Mouse (Mus musculus) kidney, adult 8-10 months (tissue): ENCODE data around the gene Mt3.
A peak's percentile ranks its signal among the peaks of the same experiment; 100 is the strongest.

Experiments used
- DNase-seq, 2 experiments: peaks; one replicate each; pipeline ENCODE4 v3.0.0; 2022

Mt3 gene

DNA sequence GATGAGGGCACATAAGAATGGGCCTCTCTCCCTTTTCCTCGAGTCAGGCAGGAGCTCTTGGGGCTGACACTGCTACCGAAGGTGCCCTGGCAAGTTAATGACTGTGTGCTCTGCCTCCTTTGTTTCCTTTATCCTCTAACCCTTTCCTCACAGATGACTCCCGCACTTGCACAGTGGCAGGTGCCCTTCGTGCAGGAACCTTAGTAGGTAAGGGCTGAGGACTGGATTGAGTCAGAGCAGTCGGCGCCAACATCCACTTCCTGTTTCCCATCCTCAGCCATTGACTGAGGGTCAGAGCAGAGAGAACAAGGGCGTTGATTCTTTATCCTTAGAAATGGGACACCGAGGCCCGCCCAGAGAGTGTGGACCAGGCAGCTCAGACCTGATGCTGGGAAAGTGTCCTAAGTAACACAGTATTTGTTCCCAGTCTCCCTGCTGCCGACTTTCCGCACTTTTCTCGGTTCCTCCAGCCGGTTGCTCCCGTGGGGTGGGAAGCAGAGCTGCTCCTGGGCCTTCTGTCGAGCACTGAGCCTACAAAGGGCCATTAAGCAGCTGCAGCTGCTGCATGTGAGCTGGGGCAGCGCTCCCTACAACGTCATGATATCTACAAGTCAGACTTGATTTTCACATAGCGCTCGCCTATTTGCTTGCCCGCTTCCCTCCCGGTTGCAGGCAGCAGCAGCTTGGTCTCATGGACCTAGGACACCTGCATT lies 35.0 kb downstream of the Mt3 start:
- DNase-seq, result no peak

DNA sequence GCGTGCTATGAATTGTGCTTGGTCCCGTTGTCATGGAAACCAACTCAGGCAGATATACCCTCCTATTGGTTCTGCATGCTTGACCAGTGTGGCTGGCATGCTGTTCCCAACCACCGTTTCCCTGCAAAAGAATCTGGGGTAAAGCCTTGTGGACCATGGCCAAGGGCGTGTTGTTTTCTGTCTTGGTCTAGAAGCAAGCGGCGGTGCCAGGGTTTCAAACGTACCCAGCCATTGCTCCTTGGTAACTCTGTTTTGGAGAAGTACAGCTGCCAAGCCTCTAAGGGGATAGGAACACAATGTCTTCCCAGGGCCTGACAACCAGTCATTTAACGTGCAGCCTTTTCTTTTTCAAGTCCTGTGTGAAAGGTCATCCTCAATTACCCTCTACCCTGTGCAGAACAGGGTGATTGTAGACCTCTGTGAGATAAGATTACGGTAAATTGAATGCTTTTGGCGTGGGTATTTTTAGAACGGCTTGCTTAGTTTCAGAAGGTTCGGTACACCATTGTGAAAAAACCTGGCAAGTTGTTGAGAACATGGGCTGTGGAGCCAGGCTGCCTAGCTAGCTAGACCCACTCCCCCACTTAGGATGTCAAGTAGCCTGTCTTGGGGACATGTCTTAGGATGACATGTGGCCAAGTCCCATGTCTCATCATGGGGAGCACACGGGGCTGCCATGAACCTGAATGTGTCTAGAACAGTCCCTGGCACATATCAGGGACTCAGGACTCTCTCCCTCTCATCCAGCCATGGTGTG lies 37.0 kb downstream of the Mt3 start:
- DNase-seq, result no peak

DNA sequence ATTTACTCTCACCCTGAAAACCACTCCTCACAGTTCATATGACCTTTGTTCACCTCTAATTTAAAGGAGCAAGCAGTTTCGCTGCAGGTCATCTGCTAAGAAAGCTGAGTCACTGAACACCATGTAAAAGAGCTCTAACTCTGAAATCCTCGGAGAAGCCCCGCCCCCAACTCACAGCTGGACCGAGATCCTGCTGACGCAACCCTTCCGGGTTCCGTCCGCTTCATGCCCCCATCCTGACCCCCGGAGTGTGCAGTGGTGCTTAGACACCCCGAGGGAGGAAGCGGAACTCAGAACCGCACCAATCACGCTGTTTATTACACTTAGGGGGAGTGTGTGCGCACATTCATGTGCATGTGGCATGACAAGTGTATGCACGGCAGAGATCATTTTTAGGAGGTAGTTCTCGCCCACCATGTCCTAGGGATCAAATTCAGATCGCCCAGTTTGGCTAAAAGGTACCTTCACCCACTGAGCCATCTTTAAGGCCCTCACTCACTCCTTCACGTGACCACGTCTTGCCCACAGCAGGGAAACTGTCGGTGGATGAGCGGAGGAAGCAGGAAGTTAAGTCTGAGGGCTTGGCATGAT lies 38.8 kb downstream of the Mt3 start:
- peak; percentile 82 to 83 for DNase-seq

DNA sequence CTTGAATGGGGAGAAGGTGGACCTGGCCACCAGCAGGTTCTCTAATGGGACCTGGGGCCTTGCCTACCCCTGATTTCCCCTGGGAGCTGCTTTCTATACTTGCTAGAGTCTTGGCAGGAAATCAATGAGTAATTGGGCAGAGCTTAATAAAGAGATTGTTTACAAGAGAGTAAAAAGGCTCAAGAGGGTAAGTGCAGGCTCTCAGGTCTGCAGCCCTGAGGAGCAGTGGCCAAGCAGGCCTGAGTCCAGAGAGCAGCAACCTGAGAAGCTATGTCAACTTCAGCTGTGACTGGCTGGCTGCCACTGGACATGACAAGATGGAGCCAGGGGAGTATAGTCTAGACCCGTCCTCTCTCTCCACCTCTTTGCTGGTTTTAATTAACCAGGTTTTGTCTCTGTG lies 40.5 kb downstream of the Mt3 start:
- no peak for DNase-seq

DNA sequence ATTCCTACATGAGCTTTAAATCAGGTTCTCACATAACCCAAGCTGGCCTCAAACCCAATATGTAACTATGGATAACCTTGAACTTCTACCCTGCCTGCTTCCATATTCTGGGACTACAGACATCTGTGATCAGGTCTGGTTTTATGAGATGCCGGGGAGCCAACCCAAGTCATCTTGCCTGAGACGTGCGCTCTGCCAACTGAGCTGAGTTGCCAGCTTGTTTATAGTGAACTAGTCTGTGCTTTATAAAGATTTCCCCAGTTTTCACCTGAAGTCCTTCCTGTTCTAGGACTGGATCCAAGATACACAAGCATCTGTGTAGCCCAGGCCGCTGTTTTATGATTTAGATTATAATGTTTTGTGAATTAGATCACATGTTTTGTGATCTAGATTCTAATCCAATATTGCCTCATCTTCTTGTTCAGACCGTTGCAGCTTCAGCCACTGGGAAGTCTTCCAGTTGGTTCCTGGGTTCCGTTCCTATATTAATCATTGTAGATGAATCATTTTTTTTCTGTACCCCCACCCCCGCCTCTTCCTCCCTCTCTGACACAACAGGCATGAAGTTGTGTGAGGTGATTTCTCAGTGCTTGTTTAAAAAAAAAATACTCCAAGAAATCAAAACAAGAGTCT lies 42.3 kb downstream of the Mt3 start:
- no peak for DNase-seq

DNA sequence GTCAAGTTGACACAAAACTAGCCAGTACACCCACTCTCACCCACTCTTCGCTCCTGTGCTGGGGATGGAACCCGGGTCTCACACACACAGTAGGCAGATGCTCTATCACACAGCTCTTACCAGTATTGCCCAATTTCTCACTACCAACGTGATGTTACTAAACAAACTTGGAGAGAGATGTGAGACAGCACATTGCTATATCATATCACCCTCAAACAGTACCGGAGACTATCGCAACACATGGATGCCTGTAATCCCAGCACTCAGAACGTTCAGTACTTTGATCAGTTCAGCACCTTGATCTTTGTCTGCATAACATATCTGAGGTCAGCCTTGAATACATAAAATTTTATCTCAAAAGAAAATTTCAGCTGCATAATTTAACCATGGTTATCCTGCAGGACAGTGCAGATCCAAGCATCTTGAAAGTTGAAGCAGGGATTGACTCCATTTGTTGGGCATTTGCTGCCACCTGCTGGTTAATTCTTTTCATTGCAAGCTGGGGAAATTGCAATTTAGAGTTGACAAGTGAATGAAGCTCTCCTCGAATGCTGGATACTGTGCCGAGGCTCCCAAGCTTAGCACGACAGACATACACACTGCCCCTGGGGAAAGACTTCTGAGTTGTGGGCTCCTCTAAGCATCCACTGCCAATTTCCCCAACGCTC lies 46.9 kb downstream of the Mt3 start:
- DNase-seq, result peak in 1 of 2 experiments; percentile 65
